Comparison of ENCODE assay signal across 8 mouse cellular contexts in the genomic region with DNA sequence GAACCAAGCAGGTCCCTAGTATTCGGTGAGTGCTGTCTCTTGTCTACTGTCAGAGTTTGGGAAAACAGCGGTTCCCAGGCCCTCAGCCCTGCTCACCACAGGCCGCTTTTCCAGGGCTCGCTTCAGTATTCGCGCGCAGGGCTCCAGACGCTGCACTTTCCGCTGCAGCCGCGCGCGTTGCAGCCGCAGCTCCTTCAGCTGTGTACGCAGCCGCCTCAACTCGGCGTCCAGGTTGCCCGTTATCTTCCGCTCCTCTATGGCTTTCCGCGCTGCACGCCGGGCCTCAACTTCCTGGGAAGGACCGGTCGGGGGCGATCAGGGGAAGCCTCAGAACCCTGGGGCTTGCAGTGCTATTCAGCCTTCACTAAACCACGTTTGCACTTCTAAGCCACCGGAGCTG. TPM values are rescaled to one million over a fixed set of nuclear protein-coding genes. Genes with fewer than 3 reads are reported as not detected.
A peak's percentile ranks its signal among the peaks of the same experiment; 100 is the strongest.
DNase-seq lines count a peak whose midpoint lies in the region; ATAC-seq and TF ChIP-seq lines count a peak whose summit lies in the region.

No protein-coding gene starts in this region.

- WGBS in embryonic facial prominence, embryonic 15.5 days, result 10% methylated on average over 29 of the region's 29 CpGs
- 4% methylated on average over 29 of the region's 29 CpGs for WGBS in intestine, embryonic 16.5 days
- 10% methylated on average over 29 of the region's 29 CpGs for WGBS in stomach, embryonic 16.5 days

- H3K4me2 ChIP-seq in embryonic facial prominence, embryonic 15.5 days (replicated peaks), result 0 out of 2 replicates have a peak overlapping the region, but pooled peaks have one; percentile 13
- peak overlapping the region; percentile 27; the same call in 1 of the 2 replicates for H3K4me2 ChIP-seq in intestine, embryonic 16.5 days (ENCODE audit: low read depth, low read length)
- 0 out of 2 replicates have a peak overlapping the region, but pooled peaks have one; percentile 16 for H3K4me2 ChIP-seq in stomach, embryonic 16.5 days (ENCODE audit: low read depth, low read length)

- DNase-seq in gastrocnemius, adult 2 months, result no peak
- no peak for DNase-seq in right cerebral cortex, adult 2 months (ENCODE audit: low spot score in 2 of 2)
- no peak for DNase-seq in right cerebral cortex, postnatal 36 days (ENCODE audit: low spot score in 2 of 2)

- H3K4me3 ChIP-seq in megakaryocyte, embryonic 14.5 days (replicated peaks), result peak overlapping the region; percentile 65
- H3K4me3 ChIP-seq in embryonic facial prominence, embryonic 15.5 days (replicated peaks), result no peak overlapping the region
- H3K4me3 ChIP-seq in intestine, embryonic 16.5 days (ENCODE audit: low read length), result no peak overlapping the region
- H3K4me3 ChIP-seq in stomach, embryonic 16.5 days (replicated peaks; ENCODE audit: low read length), result 0 out of 2 replicates have a peak overlapping the region, but pooled peaks have one; percentile 1
- no peak overlapping the region for H3K4me3 ChIP-seq in gastrocnemius, adult 2 months

- peaks cover 67% of the 10 kb centered on the region for H3K27me3 ChIP-seq in megakaryocyte, embryonic 14.5 days (replicated peaks)
- H3K27me3 ChIP-seq in embryonic facial prominence, embryonic 15.5 days, result peaks cover 11% of the 10 kb centered on the region
- H3K27me3 ChIP-seq in intestine, embryonic 16.5 days (replicated peaks; ENCODE audit: control insufficient read depth, insufficient read depth, low read length), result 0 out of 2 replicates have a peak, but pooled peaks cover 7% of the 10 kb centered on the region
- H3K27me3 ChIP-seq in stomach, embryonic 16.5 days (ENCODE audit: control insufficient read depth, insufficient read depth, low read length), result peaks cover 4% of the 10 kb centered on the region; the same call in 1 of the 2 replicates

- peaks cover 32% of the 10 kb centered on the region for H3K9me3 ChIP-seq in megakaryocyte, embryonic 14.5 days
- H3K9me3 ChIP-seq in embryonic facial prominence, embryonic 15.5 days (replicated peaks), result no peaks in the 10 kb centered on the region
- H3K9me3 ChIP-seq in intestine, embryonic 16.5 days (ENCODE audit: control insufficient read depth, low read length), result no peaks in the 10 kb centered on the region
- peaks cover 6% of the 10 kb centered on the region; the same call in 1 of the 2 replicates for H3K9me3 ChIP-seq in stomach, embryonic 16.5 days (replicated peaks; ENCODE audit: control insufficient read depth, low read length)

- ATAC-seq in megakaryocyte, adult 5-6 weeks (ENCODE audit: poor library complexity, severe bottlenecking), result no peak
- ATAC-seq in embryonic facial prominence, embryonic 15.5 days (ENCODE audit: insufficient number of reproducible peaks, low FRiP score, low TSS enrichment, low read depth), result no peak
- no peak for ATAC-seq in intestine, embryonic 16.5 days
- no peak for ATAC-seq in stomach, embryonic 16.5 days (ENCODE audit: insufficient read depth, low FRiP score)

- no peak overlapping the region for H3K27ac ChIP-seq in embryonic facial prominence, embryonic 15.5 days (replicated peaks)
- H3K27ac ChIP-seq in intestine, embryonic 16.5 days (ENCODE audit: low read length), result no peak overlapping the region
- no peak overlapping the region for H3K27ac ChIP-seq in stomach, embryonic 16.5 days (ENCODE audit: low read length)
- no peak overlapping the region for H3K27ac ChIP-seq in gastrocnemius, adult 2 months

- H3K4me1 ChIP-seq in megakaryocyte, embryonic 14.5 days, result peaks cover 27% of the 10 kb centered on the region
- H3K4me1 ChIP-seq in embryonic facial prominence, embryonic 15.5 days, result peaks cover 5% of the 10 kb centered on the region; the same call in 1 of the 2 replicates
- peaks cover 7% of the 10 kb centered on the region; the same call in 1 of the 2 replicates for H3K4me1 ChIP-seq in intestine, embryonic 16.5 days (ENCODE audit: control insufficient read depth, insufficient read depth, low read length)
- H3K4me1 ChIP-seq in stomach, embryonic 16.5 days (ENCODE audit: control insufficient read depth, insufficient read depth, low read length), result 0 out of 2 replicates have a peak, but pooled peaks cover 3% of the 10 kb centered on the region

- no peak overlapping the region for H3K9ac ChIP-seq in embryonic facial prominence, embryonic 15.5 days
- 0 out of 2 replicates have a peak overlapping the region, but pooled peaks have one; percentile 29 for H3K9ac ChIP-seq in intestine, embryonic 16.5 days (ENCODE audit: low read depth, low read length)
- H3K9ac ChIP-seq in stomach, embryonic 16.5 days (ENCODE audit: low read length), result no peak overlapping the region

- TF ChIP-seq CTCF in gastrocnemius, adult 2 months (IDR thresholded peaks at IDR 0.05), result no peak

- intact Hi-C loops in gastrocnemius, adult 2 months (cut with DNase I), result no loop called here

- peaks cover 34% of the 10 kb centered on the region for H3K36me3 ChIP-seq in megakaryocyte, embryonic 14.5 days (replicated peaks; ENCODE audit: low read length)
- H3K36me3 ChIP-seq in embryonic facial prominence, embryonic 15.5 days, result peaks cover 18% of the 10 kb centered on the region
- H3K36me3 ChIP-seq in intestine, embryonic 16.5 days (ENCODE audit: control insufficient read depth, insufficient read depth, low read length), result 0 out of 2 replicates have a peak, but pooled peaks cover 14% of the 10 kb centered on the region
- H3K36me3 ChIP-seq in stomach, embryonic 16.5 days (ENCODE audit: control insufficient read depth, insufficient read depth, low read length), result peaks cover 3% of the 10 kb centered on the region; the same call in 1 of the 2 replicates

RNA-seq across cellular contexts. Expression of a gene that starts 2.9 kb away (rescaled TPM):
- not detected in 2 replicates for polyA plus RNA-seq in megakaryocyte, embryonic 14.5 days (2012; ENCODE audit: insufficient read depth, low replicate concordance)
- total RNA-seq in megakaryocyte, adult 5-6 weeks (2015), result not detected in 2 replicates
- not detected in 2 replicates for total RNA-seq in megakaryocyte, adult 5-6 weeks (2017)
- 0.92 and 2.5 TPM in 2 replicates for polyA plus RNA-seq in embryonic facial prominence, embryonic 15.5 days (2015; fragmentation: Nextera tagmentation; extraction: Ambion mirVana)
- 0.24 TPM in 1 of 2 replicates, not detected in the other for polyA plus RNA-seq in intestine, embryonic 16.5 days (2015; fragmentation: Nextera tagmentation; extraction: Ambion mirVana)
- not detected in 2 replicates for polyA plus RNA-seq in stomach, embryonic 16.5 days (2015; fragmentation: Nextera tagmentation; extraction: Ambion mirVana)
- not detected for total RNA-seq in gastrocnemius, adult 2 months (2021)

RNA-seq across cellular contexts. Expression of a gene that starts 17.5 kb away (rescaled TPM):
- polyA plus RNA-seq in megakaryocyte, embryonic 14.5 days (2012; ENCODE audit: insufficient read depth, low replicate concordance), result 13.3 and 20.9 TPM in 2 replicates
- total RNA-seq in megakaryocyte, adult 5-6 weeks (2015), result 0.05 TPM in 1 of 2 replicates, not detected in the other
- not detected in 2 replicates for total RNA-seq in megakaryocyte, adult 5-6 weeks (2017)
- 1.2 and 1.3 TPM in 2 replicates for polyA plus RNA-seq in embryonic facial prominence, embryonic 15.5 days (2015; fragmentation: Nextera tagmentation; extraction: Ambion mirVana)
- polyA plus RNA-seq in intestine, embryonic 16.5 days (2015; fragmentation: Nextera tagmentation; extraction: Ambion mirVana), result 1.8 and 1.9 TPM in 2 replicates
- polyA plus RNA-seq in stomach, embryonic 16.5 days (2015; fragmentation: Nextera tagmentation; extraction: Ambion mirVana), result 0.40 and 0.72 TPM in 2 replicates
- not detected for total RNA-seq in gastrocnemius, adult 2 months (2021)

RNA-seq across cellular contexts. Expression of a gene that starts 18.6 kb away (rescaled TPM):
- 23.6 and 74.7 TPM in 2 replicates for polyA plus RNA-seq in megakaryocyte, embryonic 14.5 days (2012; ENCODE audit: insufficient read depth, low replicate concordance)
- 7.7 and 7.9 TPM in 2 replicates for total RNA-seq in megakaryocyte, adult 5-6 weeks (2015)
- total RNA-seq in megakaryocyte, adult 5-6 weeks (2017), result 21.3 and 22.6 TPM in 2 replicates
- polyA plus RNA-seq in embryonic facial prominence, embryonic 15.5 days (2015; fragmentation: Nextera tagmentation; extraction: Ambion mirVana), result 43.4 and 44.5 TPM in 2 replicates
- polyA plus RNA-seq in intestine, embryonic 16.5 days (2015; fragmentation: Nextera tagmentation; extraction: Ambion mirVana), result 50.8 and 51.4 TPM in 2 replicates
- polyA plus RNA-seq in stomach, embryonic 16.5 days (2015; fragmentation: Nextera tagmentation; extraction: Ambion mirVana), result 41.9 and 45.6 TPM in 2 replicates
- 10 to 100 TPM; 16.9 to 17.7 TPM for total RNA-seq in gastrocnemius, adult 2 months (2021)

RNA-seq across cellular contexts. Expression of a gene that starts 18.7 kb away (rescaled TPM):
- 30.9 and 35.5 TPM in 2 replicates for polyA plus RNA-seq in megakaryocyte, embryonic 14.5 days (2012; ENCODE audit: insufficient read depth, low replicate concordance)
- 1.5 and 3.0 TPM in 2 replicates for total RNA-seq in megakaryocyte, adult 5-6 weeks (2015)
- total RNA-seq in megakaryocyte, adult 5-6 weeks (2017), result 2.2 and 3.2 TPM in 2 replicates
- polyA plus RNA-seq in embryonic facial prominence, embryonic 15.5 days (2015; fragmentation: Nextera tagmentation; extraction: Ambion mirVana), result 15.5 and 15.8 TPM in 2 replicates
- polyA plus RNA-seq in intestine, embryonic 16.5 days (2015; fragmentation: Nextera tagmentation; extraction: Ambion mirVana), result 12.7 and 12.8 TPM in 2 replicates
- polyA plus RNA-seq in stomach, embryonic 16.5 days (2015; fragmentation: Nextera tagmentation; extraction: Ambion mirVana), result 13.4 and 13.5 TPM in 2 replicates
- total RNA-seq in gastrocnemius, adult 2 months (2021), result 1 to 10 TPM; 4.9 to 6.6 TPM

RNA-seq across cellular contexts. Expression of a gene that starts 42.3 kb away (rescaled TPM):
- 0.94 and 5.8 TPM in 2 replicates for polyA plus RNA-seq in megakaryocyte, embryonic 14.5 days (2012; ENCODE audit: insufficient read depth, low replicate concordance)
- 0.18 and 0.98 TPM in 2 replicates for total RNA-seq in megakaryocyte, adult 5-6 weeks (2015)
- total RNA-seq in megakaryocyte, adult 5-6 weeks (2017), result 0.11 and 0.45 TPM in 2 replicates
- 1.9 and 3.2 TPM in 2 replicates for polyA plus RNA-seq in embryonic facial prominence, embryonic 15.5 days (2015; fragmentation: Nextera tagmentation; extraction: Ambion mirVana)
- polyA plus RNA-seq in intestine, embryonic 16.5 days (2015; fragmentation: Nextera tagmentation; extraction: Ambion mirVana), result 0.17 and 0.27 TPM in 2 replicates
- 0.34 and 0.67 TPM in 2 replicates for polyA plus RNA-seq in stomach, embryonic 16.5 days (2015; fragmentation: Nextera tagmentation; extraction: Ambion mirVana)
- not detected for total RNA-seq in gastrocnemius, adult 2 months (2021)

Comparison
In these comparisons a context has a peak if more than half of its experiments do, and no peak if none do; other contexts are left out.
1. H3K4me3 ChIP-seq: peak in megakaryocyte, embryonic 14.5 days (single experiment) and stomach, embryonic 16.5 days (single experiment); none in embryonic facial prominence, embryonic 15.5 days (single experiment), intestine, embryonic 16.5 days (single experiment) and gastrocnemius, adult 2 months (single experiment).
2. Peak in every context shown above with its lines, with median percentiles within 50 percentile points of each other: H3K4me2 ChIP-seq.